ENCODE assay signal across 7 mouse cellular contexts in genomic region chr3:137918172-137918931, GRCm38 (mm10). TPM values are rescaled to one million over a fixed set of nuclear protein-coding genes. Genes with fewer than 3 reads are reported as not detected.
DNase-seq lines count a peak whose midpoint lies in the region; ATAC-seq and TF ChIP-seq lines count a peak whose summit lies in the region.

Gene Lamtor3, plus strand, starts transcription at chr3:137918506.

- H3K36me3 ChIP-seq in embryonic facial prominence, embryonic 12.5 days: 0 out of 2 replicates have a peak, but pooled peaks cover 10% of the 10 kb centered on the region
- no peaks in the 10 kb centered on the region; the same call in 1 of the 2 replicates for H3K36me3 ChIP-seq in kidney, adult 2 months (ENCODE audit: control insufficient read depth, insufficient read depth, low read length)
- peaks cover 15% of the 10 kb centered on the region; the same call in 1 of the 2 replicates for H3K36me3 ChIP-seq in limb, embryonic 12.5 days
- peaks cover 4% of the 10 kb centered on the region; the same call in 1 of the 2 replicates for H3K36me3 ChIP-seq in midbrain, embryonic 15.5 days (replicated peaks)
- peaks cover 10% of the 10 kb centered on the region for H3K36me3 ChIP-seq in spleen, adult 2 months (ENCODE audit: control insufficient read depth, insufficient read depth, low read length)

- DNase-seq in adrenal gland, postnatal 25 days: peak; percentile 92
- DNase-seq in heart, adult 18-20 months: peak; percentile 88 to 90
- peak; percentile 93 for DNase-seq in kidney, adult 2 months
- DNase-seq in spleen, adult 2 months (ENCODE audit: low read depth in 1 of 2, low spot score in 2 of 2): peak; percentile 76 to 79

- under 1% methylated on average over 47 of the region's 47 CpGs for WGBS in embryonic facial prominence, embryonic 12.5 days
- under 1% methylated on average over 47 of the region's 47 CpGs for WGBS in kidney, adult 2 months
- under 1% methylated on average over 47 of the region's 47 CpGs for WGBS in limb, embryonic 12.5 days
- under 1% methylated on average over 47 of the region's 47 CpGs for WGBS in midbrain, embryonic 15.5 days
- WGBS in spleen, adult 2 months: under 1% methylated on average over 47 of the region's 47 CpGs

- TF ChIP-seq CTCF in kidney, adult 2 months (conservative IDR thresholded peaks at IDR 0.05; ENCODE audit: insufficient read depth, insufficient read length, low read depth, low read length): no peak
- no peak for TF ChIP-seq CTCF in spleen, adult 2 months (IDR thresholded peaks at IDR 0.05; ENCODE audit: extremely low read depth, insufficient read depth, insufficient read length, insufficient replicate concordance)

- ATAC-seq in embryonic facial prominence, embryonic 12.5 days (ENCODE audit: insufficient number of reproducible peaks, insufficient read depth, low FRiP score, low TSS enrichment): peak; percentile 87
- ATAC-seq in limb, embryonic 12.5 days (ENCODE audit: insufficient number of reproducible peaks, insufficient read depth, low FRiP score, low TSS enrichment, low read depth): peak; percentile 87
- ATAC-seq in midbrain, embryonic 15.5 days (replicated peaks): peak; percentile 96

- H3K27ac ChIP-seq in embryonic facial prominence, embryonic 12.5 days: peak within 1 kb of the TSS; percentile 77
- H3K27ac ChIP-seq in kidney, adult 2 months (ENCODE audit: insufficient read depth, low read depth, low read length): peak within 1 kb of the TSS; percentile 54
- H3K27ac ChIP-seq in limb, embryonic 12.5 days: peak within 1 kb of the TSS; percentile 82
- H3K27ac ChIP-seq in midbrain, embryonic 15.5 days: peak within 1 kb of the TSS; percentile 88
- peak within 1 kb of the TSS; percentile 74 for H3K27ac ChIP-seq in spleen, adult 2 months (ENCODE audit: insufficient read depth, low read length)

- TF ChIP-seq POLR2A in kidney, adult 2 months (IDR thresholded peaks at IDR 0.05; ENCODE audit: low read depth, low read length): peak; percentile 23
- TF ChIP-seq POLR2A in spleen, adult 2 months (IDR thresholded peaks at IDR 0.05; ENCODE audit: low read depth, low read length): peak; percentile 39

- H3K9me3 ChIP-seq in embryonic facial prominence, embryonic 12.5 days: no peaks in the 10 kb centered on the region
- no peaks in the 10 kb centered on the region for H3K9me3 ChIP-seq in limb, embryonic 12.5 days
- no peaks in the 10 kb centered on the region for H3K9me3 ChIP-seq in midbrain, embryonic 15.5 days

- peak within 1 kb of the TSS; percentile 73 for H3K4me3 ChIP-seq in embryonic facial prominence, embryonic 12.5 days
- peak within 1 kb of the TSS; percentile 99 for H3K4me3 ChIP-seq in kidney, adult 2 months (ENCODE audit: insufficient read depth, low read depth, low read length)
- H3K4me3 ChIP-seq in limb, embryonic 12.5 days (replicated peaks): peak within 1 kb of the TSS; percentile 88
- peak within 1 kb of the TSS; percentile 98 for H3K4me3 ChIP-seq in midbrain, embryonic 15.5 days
- H3K4me3 ChIP-seq in spleen, adult 2 months (ENCODE audit: extremely low read depth, insufficient read depth, insufficient read length): peak within 1 kb of the TSS; percentile 80

- H3K4me2 ChIP-seq in embryonic facial prominence, embryonic 12.5 days (replicated peaks): peak within 1 kb of the TSS; percentile 82
- H3K4me2 ChIP-seq in limb, embryonic 12.5 days: peak within 1 kb of the TSS; percentile 63
- peak within 1 kb of the TSS; percentile 89 for H3K4me2 ChIP-seq in midbrain, embryonic 15.5 days

- peaks cover 14% of the 10 kb centered on the region; the same call in 1 of the 2 replicates for H3K4me1 ChIP-seq in embryonic facial prominence, embryonic 12.5 days
- peaks cover 7% of the 10 kb centered on the region; the same call in 1 of the 2 replicates for H3K4me1 ChIP-seq in kidney, adult 2 months (ENCODE audit: control insufficient read depth, insufficient read depth, low read length)
- peaks cover 18% of the 10 kb centered on the region for H3K4me1 ChIP-seq in limb, embryonic 12.5 days (replicated peaks)
- H3K4me1 ChIP-seq in midbrain, embryonic 15.5 days: peaks cover 23% of the 10 kb centered on the region
- H3K4me1 ChIP-seq in spleen, adult 2 months (ENCODE audit: control insufficient read depth, insufficient read depth, insufficient read length): peaks cover 4% of the 10 kb centered on the region

- H3K9ac ChIP-seq in embryonic facial prominence, embryonic 12.5 days: peak within 1 kb of the TSS; percentile 74
- H3K9ac ChIP-seq in limb, embryonic 12.5 days (replicated peaks): peak within 1 kb of the TSS; percentile 75
- H3K9ac ChIP-seq in midbrain, embryonic 15.5 days: peak within 1 kb of the TSS; percentile 86

- no peaks in the 10 kb centered on the region for H3K27me3 ChIP-seq in embryonic facial prominence, embryonic 12.5 days
- no peaks in the 10 kb centered on the region for H3K27me3 ChIP-seq in kidney, adult 2 months (replicated peaks; ENCODE audit: control insufficient read depth, insufficient read depth, low read length)
- H3K27me3 ChIP-seq in limb, embryonic 12.5 days: no peaks in the 10 kb centered on the region
- no peaks in the 10 kb centered on the region for H3K27me3 ChIP-seq in midbrain, embryonic 15.5 days (replicated peaks)
- no peaks in the 10 kb centered on the region for H3K27me3 ChIP-seq in spleen, adult 2 months (ENCODE audit: control insufficient read depth, insufficient read depth, low read length)

RNA-seq across cellular contexts. Expression of gene Lamtor3, which starts in this region (rescaled TPM):
- total RNA-seq in adrenal gland, postnatal 25 days (2021): 65.6 and 71.3 TPM in 2 replicates
- polyA plus RNA-seq in embryonic facial prominence, embryonic 12.5 days (2016; fragmentation: Nextera tagmentation; extraction: Ambion mirVana): 96.8 and 102 TPM in 2 replicates
- 10 to 100 TPM; 93.5 to 93.8 TPM for total RNA-seq in heart, adult 18-20 months (2021)
- 32.9 and 41.5 TPM in 2 replicates for polyA plus RNA-seq in kidney, adult 2 months (2012; rRNA removed)
- polyA plus RNA-seq in limb, embryonic 12.5 days (2016; fragmentation: Nextera tagmentation; extraction: Ambion mirVana): 94.0 and 98.3 TPM in 2 replicates
- 133 and 134 TPM in 2 replicates for polyA plus RNA-seq in midbrain, embryonic 15.5 days (2015; fragmentation: Nextera tagmentation; extraction: Ambion mirVana)
- 14.9 and 15.7 TPM in 2 replicates for polyA plus RNA-seq in spleen, adult 2 months (2012; rRNA removed)

Comparison
In these comparisons a context has a peak if more than half of its experiments do, and no peak if none do; other contexts are left out.
1. Peak in every context shown above with its lines: DNase-seq, ATAC-seq, H3K4me3 ChIP-seq and H3K27ac ChIP-seq.